In genomic region chr9:65598765-65599249, GRCm38 (mm10) we compare ENCODE assay signal across 8 mouse cellular contexts. TPM values are rescaled to one million over a fixed set of nuclear protein-coding genes. Genes with fewer than 3 reads are reported as not detected.
DNase-seq lines count a peak whose midpoint lies in the region; ATAC-seq lines count a peak whose summit lies in the region.

No protein-coding gene starts in this region.

- peak overlapping the region; percentile 20; the same call in 1 of the 2 replicates for H3K4me3 ChIP-seq in kidney, embryonic 16.5 days (ENCODE audit: low read length)

- H3K4me2 ChIP-seq in kidney, embryonic 16.5 days (replicated peaks; ENCODE audit: low read depth, low read length), result peak overlapping the region; percentile 19; the same call in 1 of the 2 replicates

- H3K36me3 ChIP-seq in kidney, embryonic 16.5 days (ENCODE audit: insufficient read depth, low read length), result peaks cover 10% of the 10 kb centered on the region

- H3K27me3 ChIP-seq in kidney, embryonic 16.5 days (ENCODE audit: insufficient read depth, low read length), result no peaks in the 10 kb centered on the region

- no peak for ATAC-seq in kidney, embryonic 16.5 days (ENCODE audit: low FRiP score, low TSS enrichment)

- no peak overlapping the region for H3K27ac ChIP-seq in kidney, embryonic 16.5 days (ENCODE audit: low read length)

- DNase-seq in cerebellum, adult 8-10 months, result peak; percentile 37
- DNase-seq in cerebellum, adult 11-12 months, result no peak
- DNase-seq in 3T3-L1 (ENCODE audit: low read depth, low spot score), result peak; percentile 79
- DNase-seq in adrenal gland, postnatal 14 days, result peak; percentile 75
- peak; percentile 33 to 60 for DNase-seq in heart, adult 9 months (ENCODE audit: low spot score in 2 of 2)
- DNase-seq in lung, postnatal 14 days, result peak; percentile 68
- DNase-seq in thymus, postnatal 25 days, result peak; percentile 50

- H3K9ac ChIP-seq in kidney, embryonic 16.5 days (replicated peaks; ENCODE audit: low read length), result no peak overlapping the region

- no peaks in the 10 kb centered on the region for H3K9me3 ChIP-seq in kidney, embryonic 16.5 days (ENCODE audit: low read length)

- WGBS in kidney, embryonic 16.5 days, result 50% methylated on average over 8 of the region's 11 CpGs

- no peaks in the 10 kb centered on the region for H3K4me1 ChIP-seq in kidney, embryonic 16.5 days (ENCODE audit: insufficient read depth, low read length)

RNA-seq across cellular contexts. Expression of gene Pif1, which starts 11.8 kb away (rescaled TPM):
- 1.7 and 2.9 TPM in 2 replicates for total RNA-seq in adrenal gland, postnatal 14 days (2021)
- 15.5 and 16.9 TPM in 2 replicates for polyA plus RNA-seq in kidney, embryonic 16.5 days (2015; fragmentation: Nextera tagmentation; extraction: Ambion mirVana)

RNA-seq across cellular contexts. Expression of gene Plekho2, which starts 19.0 kb away (rescaled TPM):
- 36.1 and 48.0 TPM in 2 replicates for total RNA-seq in adrenal gland, postnatal 14 days (2021)
- polyA plus RNA-seq in kidney, embryonic 16.5 days (2015; fragmentation: Nextera tagmentation; extraction: Ambion mirVana), result 18.7 and 19.4 TPM in 2 replicates

RNA-seq across cellular contexts. Expression of gene Rbpms2, which starts 30.6 kb away (rescaled TPM):
- total RNA-seq in adrenal gland, postnatal 14 days (2021), result 61.0 and 61.5 TPM in 2 replicates
- polyA plus RNA-seq in kidney, embryonic 16.5 days (2015; fragmentation: Nextera tagmentation; extraction: Ambion mirVana), result 34.4 and 36.3 TPM in 2 replicates
